Mouse (Mus musculus): ENCODE data around the gene Fryl.

DNA sequence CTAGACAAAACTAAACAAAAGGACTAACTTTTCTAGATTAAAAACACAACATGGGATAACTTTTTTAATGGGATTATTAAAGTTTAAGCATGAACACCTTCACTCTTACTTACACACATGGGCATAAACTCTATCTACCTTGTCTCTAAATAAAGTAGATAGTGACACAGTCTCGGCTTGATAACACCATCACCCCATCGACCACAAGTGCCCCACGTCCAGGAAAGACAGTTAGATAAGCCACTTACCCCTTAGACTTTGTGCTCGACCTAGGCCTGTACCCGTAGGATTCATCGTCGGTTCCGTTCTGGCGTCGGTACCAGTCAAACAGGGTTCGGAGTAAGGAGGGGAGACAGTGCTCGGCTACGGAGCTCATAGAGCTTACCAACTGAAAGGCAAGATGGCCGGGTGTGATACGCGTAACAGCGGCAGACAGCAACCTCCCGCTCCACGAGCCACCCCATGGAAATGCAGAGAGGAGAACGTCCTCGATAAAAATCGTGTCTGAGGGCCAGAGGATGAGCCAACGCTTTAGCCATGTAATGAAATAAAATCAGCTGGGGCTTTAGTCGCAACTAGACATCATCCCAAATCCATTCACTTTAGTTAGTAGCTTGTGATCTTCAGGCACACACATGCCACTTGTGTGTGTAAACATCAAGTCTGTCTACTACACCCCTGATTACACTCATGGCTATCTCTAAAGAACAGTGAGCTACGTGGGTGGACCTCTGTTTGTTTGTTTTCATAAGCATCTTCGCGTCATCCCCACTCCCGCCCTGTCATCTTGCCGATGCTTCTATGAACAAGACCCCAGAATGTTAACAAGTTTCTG is 123.2 kb downstream of the Fryl start:
- TF ChIP-seq CTCF (IDR thresholded peaks at IDR 0.05; ENCODE audit: control insufficient read depth, insufficient read depth, low read length) = no peak
- TF ChIP-seq POLR2A (IDR thresholded peaks at IDR 0.05; ENCODE audit: borderline replicate concordance, control insufficient read depth, low read depth, low read length) = no peak

Measured in bone marrow, adult 2 months (tissue).